Mouse (Mus musculus) kidney, embryonic 14.5 days (tissue): Measurements from ENCODE around the gene Zbtb3. TPM values are rescaled to one million over a fixed set of nuclear protein-coding genes. Genes with fewer than 3 reads are reported as not detected.

ENCODE experiments used
- ATAC-seq: fragments of 200-750 bp; cut with Nextera tagmentation; 2 replicates; pipeline ENCODE4 v1.8.0; 2017; ENCODE audit warnings: moderate number of reproducible peaks, mild to moderate bottlenecking, moderate TSS enrichment, moderate library complexity; ENCODE audit not compliant: low FRiP score, low TSS enrichment
- H3K27ac ChIP-seq: fragments of 300-500 bp; sonication (generic); 2 replicates; pipeline ENCODE4 v1.5.1; 2014; ENCODE audit warnings: low read depth, mild to moderate bottlenecking, low read length, moderate library complexity, mixed read lengths
- H3K27me3 ChIP-seq: fragments of 300-500 bp; sonication (generic); 2 replicates; pipeline ENCODE4 v1.6.1; 2014; ENCODE audit warnings: mild to moderate bottlenecking, low read length; ENCODE audit not compliant: control insufficient read depth, insufficient read depth
- H3K36me3 ChIP-seq: fragments of 300-500 bp; sonication (generic); 2 replicates; pipeline ENCODE4 v1.6.1; 2014; ENCODE audit warnings: low read length, mixed read lengths; ENCODE audit not compliant: control insufficient read depth, insufficient read depth
- H3K4me1 ChIP-seq: fragments of 300-500 bp; sonication (generic); 2 replicates; pipeline ENCODE4 v1.6.1; 2014; ENCODE audit warnings: low read length, mixed read lengths; ENCODE audit not compliant: control insufficient read depth, insufficient read depth
- H3K4me2 ChIP-seq: fragments of 300-500 bp; sonication (generic); replicated peaks from 2 replicates; pipeline ENCODE4 v1.6.1; 2014; ENCODE audit warnings: low read depth, mild to moderate bottlenecking, low read length
- H3K4me3 ChIP-seq: fragments of 300-500 bp; sonication (generic); 2 replicates; pipeline ENCODE4 v1.5.1; 2014; ENCODE audit warnings: mild to moderate bottlenecking, low read length
- H3K9ac ChIP-seq: fragments of 300-500 bp; sonication (generic); 2 replicates; pipeline ENCODE4 v1.6.1; 2014; ENCODE audit warnings: low read depth, mild to moderate bottlenecking, low read length, moderate library complexity
- H3K9me3 ChIP-seq: fragments of 300-500 bp; sonication (generic); 2 replicates; pipeline ENCODE4 v1.6.1; 2016; ENCODE audit warnings: low read length; ENCODE audit not compliant: control insufficient read depth
- WGBS: fragments of 180-500 bp; shearing (Covaris S2); extraction: QIAGEN DNeasy Blood & Tissue Kit; methylation state at CpG from one replicate; pipeline ENCODE4 v1.1.7; 2014; 5-methylcytosine and 5-hydroxymethylcytosine counted together
- polyA plus RNA-seq: library from polyadenylated mRNA; unstranded; fragments of >200 nt; fragmentation: Nextera tagmentation; extraction: Ambion mirVana; gene quantifications from 2 replicates; pipeline ENCODE4 v1.2.1, GENCODE M21; 2014

Gene Zbtb3
- polyA plus RNA-seq, 1 experiment from 2014 or later = 5.1 TPM

DNA sequence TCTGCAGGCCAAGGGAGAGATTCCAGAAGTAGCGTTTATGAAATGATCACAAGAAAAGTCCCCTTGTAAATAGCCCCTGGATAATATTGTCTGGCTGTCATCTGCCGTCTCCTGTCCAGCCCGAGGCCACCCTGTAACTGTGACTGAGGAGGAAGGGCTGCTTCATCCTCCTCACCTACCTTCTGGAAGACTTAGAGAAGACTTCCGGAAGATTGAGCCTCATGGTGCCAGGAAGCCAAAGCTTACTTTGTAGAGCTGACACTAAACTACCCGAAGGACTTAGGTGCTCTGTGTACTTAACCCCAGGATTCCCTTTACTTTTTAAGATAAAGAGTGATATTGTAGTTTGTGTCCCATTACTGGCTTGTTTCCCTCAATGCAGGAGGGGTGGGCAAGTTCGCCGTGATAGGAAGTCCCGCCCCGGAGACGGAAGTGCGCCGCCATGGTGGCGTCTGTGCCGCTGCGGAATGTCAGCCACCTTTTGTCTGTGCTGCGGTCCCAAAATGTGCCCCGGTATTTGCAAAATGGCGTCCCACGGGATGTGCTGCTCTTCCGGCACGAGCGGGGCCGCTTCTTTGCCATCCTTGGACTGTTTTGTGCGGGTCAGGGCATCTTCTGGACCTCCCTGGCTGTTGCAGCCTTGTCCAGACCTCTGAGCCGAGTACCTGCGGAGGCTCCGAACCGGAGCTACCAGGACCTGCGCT lies 31.6 kb upstream of the Zbtb3 start, which contains the start of gene Tmem223:
Gene Tmem223 (plus strand): TSS at position 430 of the 704 bp plus-strand sequence.
- no peaks in the 10 kb centered on the region for H3K27me3 ChIP-seq
- ATAC-seq = 0 out of 2 replicates have a peak, but pooled peaks have one; percentile 38
- WGBS = 33% methylated on average over 29 of the region's 29 CpGs
- H3K4me1 ChIP-seq = peaks cover 24% of the 10 kb centered on the region
- peak within 1 kb of the TSS; percentile 75 for H3K4me2 ChIP-seq
- peak within 1 kb of the TSS; percentile 84 for H3K4me3 ChIP-seq
- H3K27ac ChIP-seq = peak within 1 kb of the TSS; percentile 85
- peaks cover 58% of the 10 kb centered on the region for H3K36me3 ChIP-seq
- H3K9me3 ChIP-seq = peaks cover under 1% of the 10 kb centered on the region; the same call in 1 of the 2 replicates
- H3K9ac ChIP-seq = peak within 1 kb of the TSS; percentile 93

DNA sequence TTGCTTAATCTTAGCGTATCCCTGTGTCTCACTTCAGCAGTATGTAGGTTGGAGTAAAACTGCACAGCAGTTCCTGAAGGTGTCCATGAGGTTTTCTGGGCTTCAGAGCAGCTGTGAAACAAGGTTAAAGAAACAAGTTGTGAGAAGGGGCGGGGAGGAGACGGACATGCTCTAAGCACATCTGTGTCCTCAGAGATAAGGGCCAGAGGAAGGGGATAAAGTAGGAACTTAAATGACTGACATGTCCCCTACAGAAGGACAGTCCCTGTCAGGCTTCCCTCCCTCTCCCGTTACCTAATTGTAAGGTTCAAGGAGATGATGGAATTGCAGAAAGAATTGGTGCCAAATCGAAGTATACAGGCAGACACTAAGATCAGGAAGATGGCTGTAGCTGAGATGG lies 29.4 kb upstream of the Zbtb3 start:
- H3K4me2 ChIP-seq = peak overlapping the region; percentile 98
- peak overlapping the region; percentile 96; the same call in 1 of the 2 replicates for H3K9ac ChIP-seq
- WGBS = 84% methylated on average over 5 of the region's 5 CpGs

DNA sequence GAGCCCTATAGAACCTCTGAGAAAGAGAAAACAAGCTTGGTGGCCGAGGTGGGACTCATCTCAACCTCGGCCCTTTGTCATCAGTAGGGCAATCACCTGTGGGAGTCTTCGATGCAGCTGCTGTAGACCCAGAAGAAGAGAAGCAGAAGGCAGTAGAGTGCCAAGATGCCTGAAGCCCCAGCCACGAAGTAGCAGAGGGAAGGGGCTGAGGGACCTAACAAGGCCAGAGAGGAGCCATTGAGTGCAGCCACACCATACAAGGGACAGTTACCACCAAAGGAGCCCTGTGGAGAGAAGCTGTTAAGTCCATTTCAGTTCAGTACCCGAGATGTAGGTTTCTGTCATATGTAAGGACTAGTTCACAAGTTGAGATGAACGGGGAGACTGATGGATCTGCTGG lies 28.9 kb upstream of the Zbtb3 start:
- Histone ChIP-seq H3K27ac (peak overlapping the region; percentile 97; the same call in 1 of the 2 replicates), H3K4me2 (peak overlapping the region; percentile 98), H3K9ac (peak overlapping the region; percentile 96; the same call in 1 of the 2 replicates), H3K27me3 (no peaks in the 10 kb centered on the region), H3K4me1 (peaks cover 25% of the 10 kb centered on the region), H3K9me3 (no peaks in the 10 kb centered on the region), H3K4me3 (peak overlapping the region; percentile 70), H3K36me3 (peaks cover 40% of the 10 kb centered on the region)
- no peak for ATAC-seq
- WGBS = 48% methylated on average over 6 of the region's 6 CpGs

More for the DNA sequence above, 29.4 kb upstream of the Zbtb3 start:
- Histone ChIP-seq H3K36me3 (peaks cover 40% of the 10 kb centered on the region), H3K4me1 (peaks cover 25% of the 10 kb centered on the region), H3K9me3 (no peaks in the 10 kb centered on the region), H3K27me3 (no peaks in the 10 kb centered on the region), H3K27ac (0 out of 2 replicates have a peak overlapping the region, but pooled peaks have one; percentile 97), H3K4me3 (peak overlapping the region; percentile 70; the same call in 1 of the 2 replicates)
- ATAC-seq = no peak

DNA sequence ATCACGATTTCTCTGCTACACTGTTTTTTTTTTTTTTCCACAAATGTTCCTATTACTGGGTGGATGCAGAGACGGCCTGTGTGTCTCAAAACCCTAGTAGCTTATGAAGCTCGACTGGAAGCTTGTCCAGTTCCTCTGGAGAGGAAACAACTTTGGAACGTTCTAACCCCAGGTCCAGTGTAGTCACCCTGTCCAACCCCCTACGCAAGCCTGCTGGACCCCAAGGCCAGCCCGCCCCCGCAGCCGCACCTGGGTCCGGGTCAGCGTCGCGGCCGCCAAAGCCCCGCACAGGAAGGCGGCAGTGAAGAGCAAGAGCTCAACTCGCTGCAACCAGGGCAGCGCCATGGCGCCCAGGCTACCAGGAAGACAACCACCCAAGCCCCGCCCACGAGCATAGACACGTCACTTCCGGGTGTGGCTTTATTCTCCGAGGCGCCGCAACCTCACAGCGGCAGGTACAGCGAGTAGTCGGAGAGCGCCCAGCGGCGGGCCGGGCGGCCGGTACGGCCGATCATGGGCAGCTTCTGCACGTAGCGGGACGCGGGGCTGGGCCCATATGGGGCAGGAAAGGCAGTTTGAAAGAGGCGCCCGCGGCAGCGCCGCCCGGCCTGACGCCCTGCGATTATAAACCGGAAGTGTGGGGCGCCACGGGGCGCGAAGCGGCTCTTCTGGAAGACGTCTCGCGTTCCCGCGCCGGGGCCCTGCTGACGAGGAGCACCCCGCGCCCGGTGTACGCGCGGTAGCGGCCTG lies 28.1 kb upstream of the Zbtb3 start, which contains the start of gene Tmem179b:
Gene Tmem179b (minus strand): TSS at position 382 of the 750 bp plus-strand sequence.
- Histone ChIP-seq H3K27me3 (no peaks in the 10 kb centered on the region), H3K27ac (peak within 1 kb of the TSS; percentile 97), H3K9me3 (no peaks in the 10 kb centered on the region), H3K4me3 (peak within 1 kb of the TSS; percentile 70), H3K36me3 (peaks cover 33% of the 10 kb centered on the region), H3K4me2 (peak within 1 kb of the TSS; percentile 98), H3K4me1 (peaks cover 25% of the 10 kb centered on the region), H3K9ac (peak within 1 kb of the TSS; percentile 96)
- WGBS = under 1% methylated on average over 68 of the region's 68 CpGs
- ATAC-seq = peak; percentile 93

DNA sequence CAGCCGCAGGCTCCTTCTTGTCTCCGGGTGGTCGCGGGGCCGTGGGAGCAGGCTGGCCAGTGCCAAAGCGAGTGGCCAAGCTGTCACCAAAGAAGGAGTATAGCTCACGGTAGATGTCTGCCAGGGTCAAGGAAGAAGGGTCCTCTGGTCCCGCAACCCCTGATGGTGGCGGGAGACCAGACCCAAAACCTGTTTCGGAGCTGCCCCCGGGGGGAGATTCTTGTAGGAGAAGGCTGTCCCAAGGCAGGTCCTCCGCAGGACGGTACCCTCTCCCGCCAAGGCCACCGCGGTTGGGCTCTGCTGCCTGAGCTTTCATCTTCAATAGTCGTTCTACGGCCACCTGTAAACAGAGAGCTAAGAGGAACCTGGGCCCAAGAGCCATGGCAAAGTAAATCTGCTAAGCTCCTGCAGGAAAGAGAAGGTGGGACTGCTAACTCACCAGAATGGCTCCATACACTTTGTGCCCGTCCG lies 27.4 kb upstream of the Zbtb3 start:
- Histone ChIP-seq H3K27me3 (no peaks in the 10 kb centered on the region), H3K4me3 (peak overlapping the region; percentile 70), H3K9ac (peak overlapping the region; percentile 96), H3K36me3 (peaks cover 30% of the 10 kb centered on the region), H3K4me1 (peaks cover 25% of the 10 kb centered on the region), H3K4me2 (peak overlapping the region; percentile 98), H3K9me3 (no peaks in the 10 kb centered on the region), H3K27ac (peak overlapping the region; percentile 97)
- peak; percentile 29 for ATAC-seq
- 6% methylated on average over 18 of the region's 20 CpGs for WGBS

DNA sequence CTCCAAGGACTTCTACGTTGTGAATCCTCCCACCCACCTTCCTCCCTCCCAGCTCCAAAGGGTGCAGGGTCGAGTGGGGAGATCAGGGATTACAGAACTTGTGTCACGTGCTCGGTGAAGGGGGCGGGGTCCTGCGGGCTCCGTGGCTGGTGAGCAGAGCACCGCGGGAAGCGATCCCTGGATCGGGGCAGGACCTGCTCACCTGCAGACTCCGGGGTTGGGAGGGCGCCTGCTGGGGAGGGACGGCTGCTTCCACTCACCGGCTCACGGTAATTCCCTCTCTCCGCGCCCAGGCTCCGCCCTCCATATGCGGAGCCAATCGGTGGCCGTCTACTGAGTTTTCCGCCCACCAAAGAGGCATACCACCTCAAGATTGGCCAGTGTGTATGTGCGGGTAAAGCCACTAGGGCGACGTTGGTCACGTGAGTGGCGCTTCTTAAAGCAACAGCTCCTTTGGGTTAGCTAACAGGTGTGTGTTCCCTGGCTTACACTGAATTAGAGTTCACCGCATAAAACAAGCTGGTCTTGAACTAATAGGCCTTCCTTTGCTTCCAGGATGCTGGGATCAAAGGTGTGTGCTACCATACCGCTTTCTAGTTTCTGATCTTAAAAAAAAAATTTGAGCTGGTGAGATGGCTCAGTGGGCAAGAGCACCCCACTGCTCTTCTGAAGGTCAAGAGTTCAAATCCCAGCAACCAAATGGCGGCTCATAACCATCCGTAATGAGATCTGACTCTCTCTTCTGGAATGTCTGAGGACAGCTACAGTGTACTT lies 16.2 kb upstream of the Zbtb3 start, which contains the start of gene Taf6l:
Gene Taf6l (minus strand): TSS at position 410 of the 774 bp plus-strand sequence.
- Histone ChIP-seq H3K27me3 (no peaks in the 10 kb centered on the region), H3K36me3 (peaks cover 29% of the 10 kb centered on the region), H3K4me3 (peak within 1 kb of the TSS; percentile 76), H3K9ac (peak within 1 kb of the TSS; percentile 78), H3K4me1 (0 out of 2 replicates have a peak, but pooled peaks cover 6% of the 10 kb centered on the region), H3K27ac (peak within 1 kb of the TSS; percentile 85), H3K9me3 (no peaks in the 10 kb centered on the region), H3K4me2 (peak within 1 kb of the TSS; percentile 72)
- 1% methylated on average over 32 of the region's 32 CpGs for WGBS
- ATAC-seq = peak; percentile 99

DNA sequence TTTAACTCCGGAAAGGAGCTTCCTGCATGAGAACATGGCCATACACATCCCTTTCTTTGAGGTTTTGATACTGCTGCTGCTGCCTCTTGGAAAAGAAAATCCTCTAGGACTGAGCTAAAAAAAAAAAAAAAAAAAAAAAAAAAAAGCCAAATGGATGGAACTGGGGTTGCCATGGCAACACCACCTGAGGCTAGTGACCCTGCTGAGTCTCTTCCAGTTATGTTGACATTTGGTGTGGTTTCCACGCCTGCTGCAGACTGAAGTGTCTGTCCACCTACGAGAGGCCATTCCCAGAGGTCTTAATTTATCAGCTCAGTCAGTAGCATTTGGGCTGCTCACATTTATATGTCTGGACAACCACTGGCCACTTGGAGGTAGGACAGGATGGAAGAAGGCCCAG lies 13.8 kb upstream of the Zbtb3 start:
- no peaks in the 10 kb centered on the region for H3K9me3 ChIP-seq
- 29% methylated on average over 3 of the region's 3 CpGs for WGBS
- no peak for ATAC-seq
- no peak overlapping the region for H3K9ac ChIP-seq
- H3K27me3 ChIP-seq = no peaks in the 10 kb centered on the region
- no peak overlapping the region for H3K27ac ChIP-seq
- 0 out of 2 replicates have a peak, but pooled peaks cover 6% of the 10 kb centered on the region for H3K4me1 ChIP-seq
- peaks cover 18% of the 10 kb centered on the region for H3K36me3 ChIP-seq
- H3K4me2 ChIP-seq = no peak overlapping the region
- no peak overlapping the region for H3K4me3 ChIP-seq

DNA sequence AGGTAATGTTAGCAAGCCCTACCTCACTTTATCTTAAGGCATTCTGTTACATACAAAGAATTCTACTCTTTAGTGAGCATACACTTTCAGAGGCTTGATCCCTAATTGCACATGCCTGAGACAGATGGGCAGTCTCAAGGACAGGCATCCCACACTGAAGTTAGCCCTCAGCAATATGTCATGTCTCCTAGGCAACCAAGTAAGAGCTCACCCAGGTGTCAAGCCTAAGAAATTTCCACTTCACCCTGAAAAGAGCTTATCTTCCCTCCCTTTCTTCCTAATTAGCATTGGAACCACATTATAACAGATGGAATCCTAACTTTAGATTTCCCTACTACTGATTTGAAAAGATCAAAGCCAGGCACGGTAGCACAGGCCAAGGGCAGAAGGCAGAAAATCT lies 13.2 kb upstream of the Zbtb3 start:
- Histone ChIP-seq H3K4me3 (no peak overlapping the region), H3K4me1 (0 out of 2 replicates have a peak, but pooled peaks cover 6% of the 10 kb centered on the region), H3K4me2 (no peak overlapping the region), H3K9me3 (no peaks in the 10 kb centered on the region), H3K9ac (no peak overlapping the region), H3K27me3 (no peaks in the 10 kb centered on the region), H3K36me3 (peaks cover 19% of the 10 kb centered on the region), H3K27ac (no peak overlapping the region)
- 38% methylated on average over 1 of the region's 1 CpGs for WGBS
- ATAC-seq = no peak
